Mouse (Mus musculus): ENCODE data around the gene Spata25. TPM values are rescaled to one million over a fixed set of nuclear protein-coding genes. Genes with fewer than 3 reads are reported as not detected.

Spata25 gene
- polyA plus RNA-seq, 1 experiment from 2014 or later = not detected

DNA sequence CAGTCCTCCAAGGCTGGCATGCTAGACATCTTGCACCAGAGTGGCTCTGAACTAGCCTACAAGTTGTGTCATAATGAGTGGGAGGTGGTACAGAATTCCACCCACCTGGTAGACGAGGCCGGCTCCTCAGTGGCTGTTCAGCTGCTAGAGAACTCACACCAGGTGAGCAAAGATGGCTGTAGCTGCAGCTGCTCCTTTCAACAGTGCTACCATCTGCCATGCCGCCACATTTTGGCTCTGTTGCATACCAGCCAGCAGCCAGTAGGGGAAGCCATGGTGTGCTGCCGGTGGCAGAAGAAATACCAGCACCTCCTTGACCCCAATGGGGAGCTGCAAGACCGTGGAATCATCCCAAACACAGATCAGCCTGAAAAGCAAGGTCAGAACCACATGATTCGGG is 7.3 kb downstream of the Spata25 start:
- WGBS = 79% methylated on average over 6 of the region's 6 CpGs
- Histone ChIP-seq H3K9ac (replicated peaks) (no peak overlapping the region), H3K27ac (replicated peaks) (no peak overlapping the region), H3K27me3 (no peaks in the 10 kb centered on the region), H3K4me3 (no peak overlapping the region), H3K9me3 (no peaks in the 10 kb centered on the region), H3K4me1 (peaks cover 23% of the 10 kb centered on the region), H3K4me2 (replicated peaks) (no peak overlapping the region), H3K36me3 (peaks cover 31% of the 10 kb centered on the region)
- no peak for ATAC-seq (replicated peaks)

DNA sequence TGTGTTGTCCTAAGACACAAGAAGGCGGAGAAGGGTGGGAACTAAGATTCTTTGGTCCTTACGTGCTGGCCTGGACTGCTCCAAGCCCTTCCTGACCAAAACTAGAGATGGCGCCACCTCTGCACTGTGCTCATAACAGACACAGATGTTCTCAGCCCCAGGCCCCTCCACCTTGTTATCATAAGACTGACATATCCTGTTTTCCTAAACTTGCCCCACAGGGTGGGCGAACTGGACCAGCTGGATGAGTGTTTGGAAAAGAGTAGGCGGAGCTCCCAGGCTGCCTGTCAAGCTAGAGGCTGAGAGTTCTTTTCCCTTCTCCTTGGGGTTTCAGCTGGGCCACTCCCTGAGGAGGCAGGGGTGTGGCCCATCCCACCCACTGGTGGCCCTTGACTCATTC is 10.6 kb downstream of the Spata25 start:
- no peak overlapping the region for H3K4me2 ChIP-seq (replicated peaks)
- H3K4me3 ChIP-seq = no peak overlapping the region
- H3K9me3 ChIP-seq = no peaks in the 10 kb centered on the region
- peaks cover 18% of the 10 kb centered on the region for H3K36me3 ChIP-seq
- no peaks in the 10 kb centered on the region for H3K27me3 ChIP-seq
- ATAC-seq (replicated peaks) = no peak
- H3K9ac ChIP-seq (replicated peaks) = no peak overlapping the region
- H3K27ac ChIP-seq (replicated peaks) = no peak overlapping the region
- peaks cover 9% of the 10 kb centered on the region for H3K4me1 ChIP-seq
- WGBS = 79% methylated on average over 5 of the region's 5 CpGs

DNA sequence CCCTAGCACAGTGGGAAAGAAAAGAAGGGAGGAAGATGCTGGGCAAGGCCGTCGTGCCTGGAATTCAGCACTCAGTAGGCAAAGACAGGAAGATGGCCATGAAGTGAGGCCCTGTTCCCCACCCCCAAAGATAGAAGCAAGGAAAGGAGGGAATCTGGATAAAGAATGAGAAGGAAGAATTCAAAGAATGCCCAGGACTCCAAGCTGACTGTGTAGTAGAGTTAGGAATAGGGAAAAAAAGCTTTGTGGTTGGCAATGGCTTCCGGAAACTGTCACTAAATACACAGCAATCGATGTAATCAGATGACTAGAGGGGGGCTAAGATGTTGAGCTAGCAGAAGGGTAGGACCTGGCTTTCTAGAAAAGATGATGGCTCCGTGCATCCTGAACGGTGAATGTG is 11.1 kb downstream of the Spata25 start:
- no peak for ATAC-seq (replicated peaks)
- no peaks in the 10 kb centered on the region for H3K27me3 ChIP-seq
- WGBS = 91% methylated on average over 6 of the region's 6 CpGs
- peaks cover 5% of the 10 kb centered on the region for H3K4me1 ChIP-seq
- H3K4me2 ChIP-seq (replicated peaks) = no peak overlapping the region
- H3K9me3 ChIP-seq = no peaks in the 10 kb centered on the region
- H3K27ac ChIP-seq (replicated peaks) = no peak overlapping the region
- peaks cover 18% of the 10 kb centered on the region for H3K36me3 ChIP-seq
- no peak overlapping the region for H3K9ac ChIP-seq (replicated peaks)
- no peak overlapping the region for H3K4me3 ChIP-seq

DNA sequence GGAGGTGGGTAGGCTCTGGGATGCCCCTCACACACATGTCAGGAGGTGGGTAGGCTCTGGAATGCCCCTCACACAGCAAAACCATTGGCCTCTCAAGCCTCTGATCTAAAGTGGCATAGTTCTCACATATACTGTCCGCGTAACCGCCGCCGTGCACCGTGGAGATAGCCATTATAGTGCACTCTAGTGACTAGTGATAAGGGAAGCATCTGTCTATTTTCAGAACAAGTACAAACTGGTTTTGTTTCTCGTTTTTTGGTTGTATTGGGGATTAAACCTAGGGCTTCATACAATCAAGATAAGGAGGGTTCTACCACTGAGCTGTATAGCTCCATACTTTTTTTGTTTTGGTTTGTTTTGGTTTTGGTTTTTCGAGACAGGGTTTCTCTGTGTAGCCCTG is 12.5 kb downstream of the Spata25 start:
- H3K4me1 ChIP-seq = no peaks in the 10 kb centered on the region

DNA sequence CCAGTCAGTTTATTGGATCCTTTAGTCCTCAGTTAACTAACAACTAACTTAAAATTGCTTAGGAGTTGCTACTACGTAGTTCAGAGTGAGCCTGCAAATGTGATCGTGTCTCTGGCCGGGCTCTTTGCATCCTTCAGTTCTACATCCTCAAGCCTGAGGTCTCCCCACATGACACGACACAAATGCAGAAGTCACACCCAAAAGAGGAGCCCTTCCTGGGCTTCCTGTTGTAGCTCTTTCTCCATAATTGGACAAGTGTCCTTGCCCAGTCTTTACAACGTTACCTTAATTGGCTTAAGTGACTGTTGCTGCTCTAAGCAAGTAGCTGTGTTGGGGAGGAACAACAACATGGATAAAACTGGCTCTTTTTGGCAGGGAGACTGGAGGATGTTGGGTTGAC is 13.0 kb downstream of the Spata25 start:
- no peak for ATAC-seq (replicated peaks)
- H3K9ac ChIP-seq (replicated peaks) = no peak overlapping the region
- WGBS = 92% methylated on average over 5 of the region's 5 CpGs
- H3K27me3 ChIP-seq = no peaks in the 10 kb centered on the region
- no peak overlapping the region for H3K4me3 ChIP-seq
- H3K36me3 ChIP-seq = peaks cover 4% of the 10 kb centered on the region; the same call in 1 of the 2 replicates
- no peak overlapping the region for H3K27ac ChIP-seq (replicated peaks)
- no peaks in the 10 kb centered on the region for H3K9me3 ChIP-seq
- no peaks in the 10 kb centered on the region for H3K4me1 ChIP-seq
- H3K4me2 ChIP-seq (replicated peaks) = no peak overlapping the region

More for the DNA sequence above, 12.5 kb downstream of the Spata25 start:
- no peak overlapping the region for H3K27ac ChIP-seq (replicated peaks)
- ATAC-seq (replicated peaks) = no peak
- H3K9ac ChIP-seq (replicated peaks) = no peak overlapping the region
- H3K9me3 ChIP-seq = no peaks in the 10 kb centered on the region
- H3K27me3 ChIP-seq = no peaks in the 10 kb centered on the region
- H3K4me2 ChIP-seq (replicated peaks) = no peak overlapping the region
- no peak overlapping the region for H3K4me3 ChIP-seq
- 88% methylated on average over 8 of the region's 8 CpGs for WGBS
- peaks cover 8% of the 10 kb centered on the region; the same call in 1 of the 2 replicates for H3K36me3 ChIP-seq

DNA sequence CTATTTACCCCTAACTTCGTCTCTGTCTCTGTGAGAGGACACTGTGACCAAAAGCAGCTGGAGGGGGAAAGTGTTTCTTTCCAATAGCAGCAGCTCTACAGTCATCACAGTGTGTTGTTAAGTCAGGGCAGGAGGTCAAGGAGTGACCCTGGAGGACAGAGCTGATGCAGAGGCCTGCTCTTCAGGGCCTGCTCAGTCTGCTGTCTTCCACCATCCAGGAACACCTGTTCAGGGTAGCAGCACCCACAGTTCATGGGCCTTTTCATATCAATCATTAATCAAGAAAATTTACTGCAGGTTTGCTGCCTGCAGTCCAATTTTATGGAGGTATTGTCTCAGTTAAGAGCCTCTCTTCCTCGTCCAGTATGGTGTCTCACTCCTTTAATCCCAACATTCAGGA is 14.8 kb downstream of the Spata25 start:
- peaks cover 8% of the 10 kb centered on the region; the same call in 1 of the 2 replicates for H3K36me3 ChIP-seq
- no peaks in the 10 kb centered on the region for H3K27me3 ChIP-seq
- 62% methylated on average over 2 of the region's 2 CpGs for WGBS
- H3K4me2 ChIP-seq (replicated peaks) = no peak overlapping the region
- no peak overlapping the region for H3K9ac ChIP-seq (replicated peaks)
- H3K4me1 ChIP-seq = no peaks in the 10 kb centered on the region
- H3K9me3 ChIP-seq = no peaks in the 10 kb centered on the region
- no peak overlapping the region for H3K4me3 ChIP-seq
- no peak for ATAC-seq (replicated peaks)
- H3K27ac ChIP-seq (replicated peaks) = no peak overlapping the region

DNA sequence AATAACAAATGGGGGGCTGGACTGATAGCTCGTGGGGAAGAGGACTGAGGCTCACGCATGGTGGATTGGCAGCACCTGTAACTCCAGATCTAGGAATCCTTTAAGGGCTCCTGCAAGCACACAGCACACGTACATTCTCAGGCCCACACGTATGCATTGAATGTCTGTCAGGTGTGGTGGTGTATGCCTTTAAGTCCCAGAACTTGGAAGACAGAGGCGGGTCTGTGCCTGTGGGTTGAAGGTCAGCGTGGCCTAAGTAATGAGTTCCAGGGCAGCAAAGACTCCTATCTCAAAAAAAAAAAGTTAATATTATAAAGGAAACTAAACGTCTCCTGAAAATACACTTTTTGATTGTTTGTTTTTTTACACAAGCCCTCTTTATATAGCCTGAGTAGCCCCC is 21.7 kb downstream of the Spata25 start:
- Histone ChIP-seq H3K4me2 (replicated peaks) (no peak overlapping the region), H3K36me3 (peaks cover 14% of the 10 kb centered on the region; the same call in 1 of the 2 replicates), H3K27me3 (no peaks in the 10 kb centered on the region), H3K4me3 (no peak overlapping the region), H3K9ac (replicated peaks) (no peak overlapping the region), H3K9me3 (no peaks in the 10 kb centered on the region), H3K27ac (replicated peaks) (no peak overlapping the region), H3K4me1 (peaks cover 28% of the 10 kb centered on the region)
- 88% methylated on average over 7 of the region's 7 CpGs for WGBS
- no peak for ATAC-seq (replicated peaks)

DNA sequence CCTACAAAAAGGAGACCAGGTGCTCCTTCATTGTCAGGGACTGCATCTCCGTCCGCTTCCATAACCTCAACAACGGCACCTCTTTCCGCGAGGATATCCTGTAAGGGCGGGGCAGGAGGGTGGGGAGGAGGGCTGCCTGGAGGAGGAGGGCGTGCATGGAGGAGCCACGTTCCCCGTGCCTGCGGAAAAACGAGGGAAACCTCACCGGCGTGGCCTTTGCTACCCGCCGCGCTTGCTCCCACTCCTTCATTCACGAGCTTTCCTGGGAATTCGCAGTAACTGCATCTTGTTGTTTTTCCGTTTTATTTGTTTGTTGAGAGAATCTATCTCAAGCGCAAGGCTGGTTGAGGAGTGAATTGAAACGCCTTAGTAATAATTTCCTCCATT is 23.0 kb downstream of the Spata25 start:
- Histone ChIP-seq H3K4me1 (peaks cover 28% of the 10 kb centered on the region), H3K9ac (replicated peaks) (peak overlapping the region; percentile 64), H3K9me3 (no peaks in the 10 kb centered on the region), H3K36me3 (peaks cover 18% of the 10 kb centered on the region; the same call in 1 of the 2 replicates), H3K4me2 (replicated peaks) (peak overlapping the region; percentile 73), H3K4me3 (peak overlapping the region; percentile 60), H3K27me3 (no peaks in the 10 kb centered on the region), H3K27ac (replicated peaks) (peak overlapping the region; percentile 77)
- no peak for ATAC-seq (replicated peaks)
- 2% methylated on average over 21 of the region's 21 CpGs for WGBS

DNA sequence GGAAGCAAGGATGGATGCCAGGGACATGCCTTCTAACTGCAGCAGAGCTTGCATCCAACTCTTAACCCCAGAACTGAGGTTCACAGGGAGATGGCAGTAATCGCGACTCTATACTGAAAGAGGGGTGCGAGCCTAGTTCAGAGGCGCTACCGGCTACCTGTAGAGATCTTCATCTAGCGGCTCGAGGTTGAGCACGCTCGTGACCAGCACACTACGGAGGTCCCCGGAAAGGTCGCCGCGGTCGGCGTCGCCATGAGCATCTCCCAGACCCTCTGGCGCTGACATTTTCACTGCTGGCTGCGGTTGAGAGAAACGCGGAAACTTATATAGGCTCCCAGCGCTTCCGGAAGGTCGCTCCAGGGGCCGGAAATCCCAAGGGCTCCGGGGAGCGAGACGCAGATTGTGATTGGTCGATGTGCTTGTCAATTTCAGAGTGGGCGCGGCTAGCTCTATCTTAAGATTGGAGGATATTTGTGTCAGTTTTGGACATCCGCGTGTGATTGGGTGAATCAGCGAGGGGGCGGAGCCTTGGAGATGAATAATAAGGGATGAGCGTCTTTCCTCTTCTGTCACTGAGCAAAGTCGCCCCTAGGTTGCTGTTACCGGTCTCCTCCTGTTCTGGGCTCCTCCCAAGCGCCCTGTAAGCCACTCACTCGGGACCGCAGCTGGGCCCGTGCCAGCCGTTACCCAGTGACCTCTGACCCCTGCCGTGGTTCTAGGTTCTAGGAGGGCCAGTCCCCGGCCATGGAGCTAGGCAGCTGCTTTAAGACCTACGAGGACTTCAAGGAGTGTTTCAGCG is 23.6 kb downstream of the Spata25 start, which contains the start of the genes Acot8 and Zswim3:
Gene Acot8 (minus strand): TSS at position 350 of the 799 bp plus-strand sequence.
Gene Zswim3 (plus strand): TSS at position 566 of the 799 bp plus-strand sequence.
- H3K27me3 ChIP-seq = no peaks in the 10 kb centered on the region
- peak within 1 kb of the TSS; percentile 64 for H3K9ac ChIP-seq (replicated peaks)
- H3K4me3 ChIP-seq = peak within 1 kb of the TSS; percentile 60
- H3K4me2 ChIP-seq (replicated peaks) = peak within 1 kb of the TSS; percentile 73
- H3K9me3 ChIP-seq = no peaks in the 10 kb centered on the region
- H3K4me1 ChIP-seq = peaks cover 28% of the 10 kb centered on the region
- peaks cover 19% of the 10 kb centered on the region; the same call in 1 of the 2 replicates for H3K36me3 ChIP-seq
- peak; percentile 97 for ATAC-seq (replicated peaks)
- WGBS = under 1% methylated on average over 47 of the region's 47 CpGs
- H3K27ac ChIP-seq (replicated peaks) = peak within 1 kb of the TSS; percentile 77

DNA sequence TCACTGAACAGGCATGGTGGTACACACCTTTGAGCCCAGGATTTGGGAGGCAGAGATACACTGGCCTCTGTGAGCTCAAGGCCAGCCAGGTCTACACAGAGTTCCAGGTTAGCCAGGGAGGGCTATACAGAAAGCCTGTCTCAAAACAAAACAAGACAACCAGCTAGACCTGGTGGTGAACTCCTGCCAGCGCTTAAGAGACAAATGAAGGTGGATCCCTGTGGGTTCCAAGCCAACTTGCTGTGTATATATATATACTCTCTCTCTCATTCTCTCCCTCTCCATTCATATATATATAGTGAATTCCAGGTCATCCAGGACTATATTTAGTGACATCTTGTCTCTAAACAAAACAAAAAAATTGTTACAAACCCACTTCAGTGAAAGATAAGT is 24.4 kb downstream of the Spata25 start:
- H3K27me3 ChIP-seq = no peaks in the 10 kb centered on the region
- no peak for ATAC-seq (replicated peaks)
- peaks cover 28% of the 10 kb centered on the region for H3K4me1 ChIP-seq
- peak overlapping the region; percentile 61 for H3K4me2 ChIP-seq (replicated peaks)
- H3K36me3 ChIP-seq = peaks cover 17% of the 10 kb centered on the region; the same call in 1 of the 2 replicates
- peak overlapping the region; percentile 60 for H3K4me3 ChIP-seq
- WGBS = 43% methylated on average over 1 of the region's 1 CpGs
- peak overlapping the region; percentile 74; the same call in 1 of the 2 replicates for H3K27ac ChIP-seq (replicated peaks)
- H3K9me3 ChIP-seq = no peaks in the 10 kb centered on the region
- peak overlapping the region; percentile 61 for H3K9ac ChIP-seq (replicated peaks)

DNA sequence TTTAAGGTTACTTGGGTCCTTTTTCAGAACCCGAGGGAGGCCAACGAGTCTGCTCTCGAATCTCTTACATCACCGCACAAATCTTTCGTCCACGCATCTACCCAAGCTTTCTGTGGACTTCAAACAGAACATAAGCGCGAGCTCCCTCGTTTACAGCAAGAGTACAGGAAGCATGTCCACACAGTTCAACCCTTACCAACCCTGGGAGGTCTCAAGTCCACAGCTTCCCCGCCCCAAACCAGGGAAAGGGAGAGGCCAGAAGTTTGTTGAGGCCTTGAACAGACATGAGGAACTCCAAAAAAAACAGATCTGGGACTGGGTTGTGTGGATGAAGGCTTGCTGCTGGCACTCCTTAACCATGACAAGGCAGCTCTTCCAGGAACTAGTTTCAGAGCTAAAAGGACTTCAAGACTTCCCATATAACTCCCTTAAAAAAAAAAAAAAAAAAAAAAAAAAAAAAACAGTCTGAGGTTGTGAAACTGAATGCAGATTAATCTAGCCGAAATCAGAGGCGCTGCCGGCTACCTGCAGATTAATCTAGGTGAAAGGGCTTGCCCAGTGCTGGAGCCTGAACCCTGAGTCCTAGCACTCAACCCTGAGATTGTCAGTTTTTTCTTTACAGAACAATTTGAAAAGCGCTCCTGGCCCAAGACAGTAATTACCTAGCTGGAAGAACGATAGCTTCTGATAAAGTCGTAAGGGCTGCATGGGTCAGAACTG is 25.0 kb downstream of the Spata25 start:
- Histone ChIP-seq H3K9me3 (no peaks in the 10 kb centered on the region), H3K4me3 (peak overlapping the region; percentile 60), H3K36me3 (peaks cover 16% of the 10 kb centered on the region), H3K4me1 (peaks cover 28% of the 10 kb centered on the region), H3K9ac (replicated peaks) (peak overlapping the region; percentile 61), H3K27me3 (no peaks in the 10 kb centered on the region), H3K27ac (replicated peaks) (no peak overlapping the region), H3K4me2 (replicated peaks) (peak overlapping the region; percentile 61)
- ATAC-seq (replicated peaks) = no peak
- WGBS = 95% methylated on average over 16 of the region's 16 CpGs

Measured in forebrain, embryonic 15.5 days (tissue).